ENCODE assay signal across 29 mouse cellular contexts in genomic region chr1:85965856-85966255, GRCm38 (mm10). TPM values are rescaled to one million over a fixed set of nuclear protein-coding genes. Genes with fewer than 3 reads are reported as not detected.
DNase-seq lines count a peak whose midpoint lies in the region; ATAC-seq and TF ChIP-seq lines count a peak whose summit lies in the region.
"Had no signal": no experiment of that assay in that cellular context is flagged by ENCODE, and none has a peak within 500 bp of the region (broad histone marks: within the 10 kb centered on the region; RNA-seq: fewer than 3 reads in every experiment).

No protein-coding gene starts in this region.

- H3K27ac ChIP-seq in layer of hippocampus, adult 2 months: peak overlapping the region; percentile 39; the same call in 1 of the 2 replicates
- H3K27ac ChIP-seq: embryonic facial prominence, embryonic 12.5 days; embryonic facial prominence, embryonic 15.5 days; hindbrain, embryonic 14.5 days had no signal

- no peak for DNase-seq in frontal cortex, postnatal 25 days (ENCODE audit: low spot score in 2 of 2)
- DNase-seq in kidney, adult 11 months: peak; percentile 18
- no peak for DNase-seq in kidney, postnatal 14 days
- no peak for DNase-seq in layer of hippocampus, adult 2 months (ENCODE audit: low spot score in 2 of 2)
- DNase-seq in layer of hippocampus, postnatal 10 days (ENCODE audit: low spot score in 2 of 2): no peak
- DNase-seq: adrenal gland, postnatal 10 days; adrenal gland, postnatal 36 days; cerebellum, adult 11 months; cerebellum, adult 2 months; cerebellum, adult 9-11 months; cerebellum, postnatal 25 days; forebrain, postnatal 0 days; gastrocnemius, postnatal 10 days; gastrocnemius, postnatal 36 days; heart, postnatal 36 days had no signal

- H3K4me3 ChIP-seq in layer of hippocampus, adult 2 months: no peak overlapping the region
- H3K4me3 ChIP-seq: embryonic facial prominence, embryonic 12.5 days; embryonic facial prominence, embryonic 15.5 days; hindbrain, embryonic 10.5 days had no signal

- no peak for TF ChIP-seq CTCF in layer of hippocampus, adult 2 months (conservative IDR thresholded peaks at IDR 0.05)

- peak; percentile 44; the same call in 1 of the 2 replicates for ATAC-seq in frontal cortex, adult (ENCODE audit: low TSS enrichment)
- ATAC-seq: forebrain, embryonic 14.5 days; forebrain, postnatal 0 days; Patski had no signal

RNA-seq across cellular contexts. Expression of gene Gpr55, which starts 5.0 kb away (rescaled TPM):
- not detected for total RNA-seq in layer of hippocampus, adult 2 months (2021)
- under 1 TPM; 0.09 to 0.16 TPM for total RNA-seq in layer of hippocampus, postnatal 10 days (2021)
- total RNA-seq: common myeloid progenitor, adult 5-6 weeks; gastrocnemius, adult 18-20 months; gastrocnemius, postnatal 10 days; gastrocnemius, postnatal 36 days; granulocyte monocyte progenitor cell, adult 5-6 weeks; heart, postnatal 36 days had no signal

RNA-seq across cellular contexts. Expression of gene 4933407L21Rik, which starts 37.6 kb away (rescaled TPM):
- 1 to 10 TPM; 3.3 to 3.6 TPM for total RNA-seq in layer of hippocampus, adult 2 months (2021)
- total RNA-seq in layer of hippocampus, postnatal 10 days (2021): 1 to 10 TPM; 4.6 to 4.9 TPM
- total RNA-seq: adrenal gland, adult 18-20 months; adrenal gland, postnatal 36 days; common myeloid progenitor, adult 5-6 weeks; gastrocnemius, postnatal 10 days; gastrocnemius, postnatal 36 days; granulocyte monocyte progenitor cell, adult 5-6 weeks; heart, adult 8-10 months; heart, postnatal 36 days had no signal

RNA-seq across cellular contexts. Expression of gene Spata3, which starts 50.8 kb away (rescaled TPM):
- total RNA-seq in layer of hippocampus, adult 2 months (2021): 1 to 10 TPM; 1.2 TPM
- 1 to 10 TPM; 1.2 to 1.8 TPM for total RNA-seq in layer of hippocampus, postnatal 10 days (2021)
- total RNA-seq: adrenal gland, adult 18-20 months; adrenal gland, postnatal 10 days; adrenal gland, postnatal 36 days; CH12.LX; common myeloid progenitor, adult 5-6 weeks; forebrain, postnatal 0 days; G1E; gastrocnemius, adult 18-20 months; gastrocnemius, postnatal 10 days; gastrocnemius, postnatal 36 days; granulocyte monocyte progenitor cell, adult 5-6 weeks; heart, adult 8-10 months; heart, postnatal 36 days had no signal
